Mouse (Mus musculus) embryo, embryonic 10.5 days (tissue): Measurements from ENCODE around the gene Oprl1.
A peak's percentile ranks its signal among the peaks of the same experiment; 100 is the strongest.

Experiments
- DNase-seq: peaks from one replicate; pipeline ENCODE4 v3.0.0-alpha.2; 2015; ENCODE audit warnings: low spot score

Gene Oprl1

GRCm38 (mm10) chr2:181692304-181692703, 22.5 kb upstream of the Oprl1 start:
- DNase-seq = no peak

- DNase-seq = peak; percentile 83
Observed at GRCm38 (mm10) chr2:181693339-181694280, 21.2 kb upstream of the Oprl1 start, which contains the start of gene Rgs19. Gene Rgs19, minus strand, starts transcription at chr2:181693977.

DNA sequence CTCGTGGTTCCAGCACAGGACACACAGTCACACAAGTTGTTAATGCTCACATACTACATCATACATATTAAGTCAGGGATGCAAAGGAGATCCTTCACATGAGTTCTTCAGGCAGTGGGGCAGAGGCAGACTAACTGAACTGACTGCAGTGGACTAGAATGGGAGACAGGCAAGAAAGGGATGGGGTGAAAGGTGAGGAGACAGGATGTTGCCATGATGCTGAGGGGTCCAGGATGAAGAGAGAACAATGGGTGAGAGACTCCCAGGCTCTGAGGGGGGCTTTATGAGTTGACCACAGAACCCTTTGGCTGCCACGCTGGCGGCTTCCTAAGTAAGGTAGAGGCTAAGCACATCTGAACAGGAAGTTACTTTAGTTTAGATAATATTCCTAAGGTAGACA, 20.2 kb upstream of the Oprl1 start:
- no peak for DNase-seq

DNA sequence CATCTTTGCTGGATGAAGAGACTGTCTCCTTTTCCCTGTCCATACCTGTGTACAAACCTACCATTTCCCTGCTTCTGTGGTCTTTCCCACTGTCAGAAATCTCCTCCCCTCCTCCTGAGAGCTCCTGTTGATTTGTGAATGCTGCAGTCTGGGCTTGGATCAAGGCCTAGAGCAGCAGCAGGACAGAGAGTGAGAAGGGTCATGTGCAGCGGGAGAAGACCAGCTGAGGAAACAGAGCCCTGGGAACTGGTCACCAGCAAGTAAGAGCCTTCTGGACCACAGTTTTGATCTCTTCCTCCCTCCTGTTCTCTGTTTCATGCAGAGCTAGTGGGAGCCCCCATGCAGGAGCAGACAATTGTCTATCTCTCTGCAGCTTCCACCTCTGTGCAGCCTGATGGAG, 19.0 kb upstream of the Oprl1 start:
- DNase-seq = no peak

DNA sequence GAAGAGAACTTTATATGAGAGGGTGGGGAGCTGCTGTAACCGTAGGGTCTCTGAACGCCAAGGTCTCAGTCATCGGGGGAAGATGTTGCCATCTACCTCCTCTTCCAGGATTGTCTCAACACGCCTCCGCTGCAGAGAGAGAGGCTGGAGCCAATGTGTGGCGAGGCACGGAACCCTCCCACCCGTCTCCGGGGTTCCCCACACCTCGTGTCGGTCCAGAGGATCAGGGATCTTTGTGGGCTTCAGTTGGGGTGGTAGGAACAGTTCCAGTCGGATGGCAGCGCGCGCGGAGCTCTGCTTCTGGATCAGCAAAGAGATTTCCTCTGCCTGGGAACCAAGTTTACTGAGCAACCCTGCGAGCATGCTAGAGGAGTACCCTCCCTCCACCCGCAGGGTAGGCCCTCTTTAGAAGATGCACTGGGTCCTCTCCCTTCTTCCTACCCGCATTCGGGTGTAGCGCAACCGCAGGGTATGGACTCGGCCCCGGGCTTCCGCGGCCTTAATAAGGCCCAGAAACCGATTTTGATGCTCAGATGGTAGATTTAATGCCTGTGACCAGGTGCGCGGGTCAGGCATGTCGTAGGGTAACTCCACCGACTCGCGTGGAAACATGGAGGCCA, 17.9 kb upstream of the Oprl1 start:
- DNase-seq = no peak

GRCm38 (mm10) chr2:181698241-181698640, 16.6 kb upstream of the Oprl1 start, which contains the start of gene Lkaaear1:
Gene Lkaaear1, minus strand, starts transcription at chr2:181698442.
- no peak for DNase-seq

GRCm38 (mm10) chr2:181706668-181707067, 8.1 kb upstream of the Oprl1 start:
- DNase-seq = peak; percentile 34

DNA sequence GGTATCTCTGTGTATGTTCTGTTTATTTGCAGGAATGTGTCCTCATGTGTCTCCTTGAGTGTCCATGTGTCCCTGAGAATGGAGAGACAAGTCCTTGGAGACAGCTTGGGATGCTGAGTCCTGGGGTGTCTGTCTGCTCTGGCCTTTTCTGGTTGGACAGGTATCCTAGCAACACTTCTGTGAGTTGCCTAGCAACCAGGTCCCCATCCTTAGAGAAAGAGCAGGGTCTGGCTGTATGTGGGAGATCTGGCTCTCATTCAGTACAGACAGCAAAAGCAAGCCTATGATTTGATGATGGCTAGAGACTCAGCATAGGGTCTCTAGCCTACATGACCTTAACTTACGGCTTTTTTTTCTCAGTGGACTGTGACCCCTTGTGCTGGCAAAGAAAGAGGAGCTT, 1.1 kb upstream of the Oprl1 start:
- peak; percentile 15 for DNase-seq

DNA sequence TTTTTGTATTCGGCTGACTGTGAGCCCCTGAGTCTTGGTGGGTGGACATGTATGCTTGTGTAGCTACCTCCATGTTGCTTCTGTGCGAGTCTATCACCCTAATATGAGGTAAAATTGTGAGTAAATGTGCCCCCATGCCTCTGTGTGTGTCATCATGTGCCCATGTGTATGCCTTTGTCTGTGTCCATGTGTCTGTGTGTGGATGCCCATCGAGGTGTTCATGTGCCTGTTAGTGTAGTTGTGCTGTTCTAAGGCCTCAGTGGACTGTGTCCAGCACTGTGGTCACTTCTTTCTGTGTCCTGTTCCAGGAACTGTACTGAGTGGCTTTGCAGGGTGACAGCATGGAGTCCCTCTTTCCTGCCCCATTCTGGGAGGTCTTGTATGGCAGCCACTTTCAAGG, 566 bp downstream of the Oprl1 start:
- DNase-seq = no peak

DNA sequence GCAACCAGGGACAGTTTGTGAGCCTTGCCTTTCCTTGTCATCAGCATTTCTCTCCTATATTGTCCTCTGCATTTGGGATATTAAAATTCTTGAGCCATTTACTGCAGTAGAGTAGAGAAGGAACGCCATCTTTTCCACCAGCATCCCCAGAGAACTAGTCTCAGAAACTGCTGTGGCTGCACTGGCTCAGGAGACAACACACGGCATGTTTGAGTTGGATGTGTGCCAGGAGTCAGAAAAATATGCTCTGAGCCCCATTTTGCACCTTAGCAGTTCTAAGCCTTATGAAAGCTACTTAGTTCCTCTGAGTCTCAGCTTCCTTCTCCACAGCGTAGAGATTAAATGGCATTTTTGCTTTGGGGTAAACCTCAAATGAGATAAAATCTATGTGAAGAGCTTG, 2.2 kb downstream of the Oprl1 start:
- DNase-seq = no peak

DNA sequence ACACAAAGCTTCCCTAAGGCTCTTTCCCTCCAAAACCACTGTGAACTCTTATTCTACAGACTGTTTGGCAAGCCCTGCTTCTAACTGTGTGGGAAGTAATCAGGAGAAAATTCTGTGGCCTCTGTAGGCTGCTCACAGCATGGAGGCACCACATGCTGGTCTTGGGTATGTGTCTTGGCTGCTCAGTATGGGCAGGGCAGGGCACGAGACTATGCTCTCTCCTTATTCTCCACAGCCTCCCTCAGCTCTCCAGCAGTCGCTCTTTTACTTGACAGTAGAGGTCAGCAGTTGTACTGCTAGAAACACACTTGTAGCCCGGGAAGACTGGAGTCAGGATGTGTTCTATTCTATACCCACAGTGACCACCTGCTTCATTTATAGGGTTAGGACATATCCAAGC, 5.2 kb downstream of the Oprl1 start:
- no peak for DNase-seq

- no peak for DNase-seq
Observed at GRCm38 (mm10) chr2:181721200-181721599, 6.4 kb downstream of the Oprl1 start.

DNA sequence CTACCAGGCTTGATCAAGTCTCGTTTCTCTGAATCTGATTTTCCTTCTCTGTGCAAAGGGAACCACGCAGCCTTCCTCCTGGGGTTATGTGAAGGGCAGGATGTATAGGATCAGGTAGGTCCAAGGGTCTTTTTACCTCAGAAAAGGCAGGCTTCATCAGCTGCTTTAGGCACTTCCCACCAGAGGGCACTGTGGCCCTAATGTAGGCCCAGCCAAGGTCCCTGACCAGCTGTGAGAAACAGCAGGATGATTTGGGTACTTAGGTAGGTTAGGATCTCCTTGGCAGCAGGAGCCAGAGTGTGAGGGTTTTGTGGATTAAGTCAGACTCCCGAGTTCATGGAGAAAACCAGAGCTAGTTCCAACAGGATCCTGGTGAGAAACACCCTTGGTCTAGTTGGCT, 7.4 kb downstream of the Oprl1 start:
- DNase-seq = peak; percentile 76

- no peak for DNase-seq
Observed at GRCm38 (mm10) chr2:181727659-181728262, 12.9 kb downstream of the Oprl1 start.

DNA sequence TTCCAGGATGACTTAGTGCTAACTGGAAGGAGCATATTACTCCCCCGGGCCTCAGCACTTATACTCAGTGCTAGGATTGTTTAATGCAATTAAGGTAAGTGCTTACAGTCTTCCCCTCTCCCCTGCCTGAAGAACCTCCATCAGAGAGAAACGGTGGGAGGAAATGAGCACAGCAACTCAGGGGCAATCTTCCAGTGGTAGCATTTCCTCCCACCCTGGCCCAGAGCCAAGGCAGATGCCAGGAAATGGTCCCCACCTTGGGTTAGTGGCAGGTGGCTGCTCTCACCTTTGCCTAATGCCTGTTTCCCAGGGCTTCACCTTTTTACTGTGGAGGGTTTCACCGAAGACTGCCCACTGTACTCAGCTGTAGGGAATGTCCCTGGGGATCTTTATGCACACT, 15.2 kb downstream of the Oprl1 start:
- no peak for DNase-seq

GRCm38 (mm10) chr2:181752626-181753025, 37.8 kb downstream of the Oprl1 start:
- DNase-seq = no peak

GRCm38 (mm10) chr2:181758147-181758725, 43.4 kb downstream of the Oprl1 start:
- no peak for DNase-seq

DNA sequence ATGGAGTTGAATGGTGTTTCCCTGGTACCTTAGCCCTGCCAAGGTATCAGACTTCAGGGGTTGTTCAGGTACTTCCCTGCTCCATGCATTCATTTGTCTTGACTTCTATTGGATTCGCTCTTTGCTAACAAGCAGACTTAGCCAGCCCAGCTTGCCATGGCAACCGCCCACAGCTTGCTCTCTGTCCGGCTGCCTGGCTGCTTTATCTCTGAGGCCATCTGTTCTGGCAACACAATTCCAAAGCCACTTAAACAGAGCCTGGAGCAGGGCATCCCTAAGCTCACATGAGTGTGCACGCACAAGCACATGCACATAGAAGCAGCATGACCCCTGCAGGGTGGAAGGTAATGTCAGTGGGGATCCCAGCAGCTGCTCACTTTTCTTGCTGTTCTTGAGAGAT, 44.2 kb downstream of the Oprl1 start:
- peak; percentile 51 for DNase-seq

- peak; percentile 80 for DNase-seq
Observed at GRCm38 (mm10) chr2:181763006-181763830, 48.4 kb downstream of the Oprl1 start, which contains the start of gene Myt1. Gene Myt1, plus strand, starts transcription at chr2:181763332.

DNA sequence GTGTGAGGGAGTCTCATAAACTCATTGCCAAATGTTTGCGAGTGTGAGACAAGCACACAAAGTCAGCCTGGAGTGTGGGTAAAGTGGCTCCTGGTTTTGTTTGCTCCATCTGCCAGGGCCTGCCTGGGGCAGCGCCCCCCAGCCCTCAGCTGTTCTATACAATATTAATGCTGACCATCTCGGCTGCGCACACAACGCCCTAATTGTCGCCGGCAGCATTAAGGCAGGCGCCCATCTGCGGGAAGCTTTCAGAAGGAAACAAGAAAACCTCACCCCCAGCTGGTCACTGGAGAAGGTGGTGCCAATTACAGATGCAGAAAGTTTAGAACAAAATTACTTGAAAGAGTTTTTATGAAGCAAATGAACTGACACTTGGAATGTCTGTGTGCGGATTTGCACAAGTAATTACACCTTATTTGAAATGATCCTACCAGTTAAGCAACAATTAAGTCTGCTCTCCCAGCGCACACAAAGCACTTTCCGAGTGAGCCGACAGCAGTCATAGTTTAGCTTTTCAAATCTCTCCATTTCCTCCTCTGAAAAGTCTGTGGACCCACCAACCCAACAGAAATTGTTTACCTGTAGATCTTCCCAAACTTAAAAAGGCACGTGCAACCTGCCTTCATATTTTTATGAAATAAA, 49.2 kb downstream of the Oprl1 start:
- peak; percentile 53 for DNase-seq

DNA sequence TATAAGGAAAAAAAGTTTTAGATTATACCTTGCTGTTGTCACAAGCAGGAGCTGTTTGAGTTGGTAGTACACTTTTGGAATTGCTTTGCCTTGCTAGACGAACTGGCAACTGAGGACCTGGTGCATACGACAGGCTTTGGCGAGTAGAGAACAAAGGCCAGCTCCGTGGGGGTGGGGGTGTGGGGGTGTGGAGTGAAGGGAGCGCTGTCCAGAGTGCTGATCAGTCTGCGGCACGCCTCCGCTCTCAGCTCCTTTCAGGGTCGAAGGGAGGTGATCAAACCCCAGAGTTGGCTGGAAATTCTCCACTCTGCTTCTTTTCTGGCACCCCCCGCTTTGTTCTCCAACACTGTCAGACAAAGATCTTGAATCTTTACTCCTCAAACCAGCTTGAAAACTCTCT, 49.8 kb downstream of the Oprl1 start:
- peak; percentile 85 for DNase-seq
